Mouse (Mus musculus) embryonic facial prominence, embryonic 15.5 days (tissue): ENCODE measurements around the gene Olfr284. TPM values are rescaled to one million over a fixed set of nuclear protein-coding genes. Genes with fewer than 3 reads are reported as not detected.

Experiments
- ATAC-seq: fragments of 200-750 bp; cut with Nextera tagmentation; 2 replicates; pipeline ENCODE4 v1.8.0; 2017; ENCODE audit warnings: low read depth, moderate TSS enrichment; ENCODE audit not compliant: insufficient number of reproducible peaks, low FRiP score, low TSS enrichment
- H3K27ac ChIP-seq: fragments of 300-500 bp; sonication (generic); replicated peaks from 2 replicates; pipeline ENCODE4 v1.5.1; 2015; ENCODE audit warnings: mild to moderate bottlenecking, inconsistent platforms
- H3K27me3 ChIP-seq: fragments of 300-500 bp; sonication (generic); 2 replicates; pipeline ENCODE4 v1.6.1; 2015; ENCODE audit warnings: inconsistent platforms
- H3K36me3 ChIP-seq: fragments of 300-500 bp; sonication (generic); 2 replicates; pipeline ENCODE4 v1.6.1; 2015; ENCODE audit warnings: mild to moderate bottlenecking, inconsistent platforms
- H3K4me1 ChIP-seq: fragments of 300-500 bp; sonication (generic); 2 replicates; pipeline ENCODE4 v1.6.1; 2015; ENCODE audit warnings: inconsistent platforms
- H3K4me2 ChIP-seq: fragments of 300-500 bp; sonication (generic); replicated peaks from 2 replicates; pipeline ENCODE4 v1.6.1; 2015; ENCODE audit warnings: mild to moderate bottlenecking, inconsistent platforms
- H3K4me3 ChIP-seq: fragments of 300-500 bp; sonication (generic); replicated peaks from 2 replicates; pipeline ENCODE4 v1.5.1; 2015; ENCODE audit warnings: mild to moderate bottlenecking, inconsistent platforms
- H3K9ac ChIP-seq: fragments of 300-500 bp; sonication (generic); 2 replicates; pipeline ENCODE4 v1.6.1; 2015; ENCODE audit warnings: inconsistent platforms
- H3K9me3 ChIP-seq: fragments of 300-500 bp; sonication (generic); replicated peaks from 2 replicates; pipeline ENCODE4 v1.6.1; 2016; ENCODE audit warnings: inconsistent platforms
- WGBS: fragments of 180-500 bp; shearing (Covaris S2); methylation state at CpG from one replicate; pipeline ENCODE4 v1.1.7; 2015; 5-methylcytosine and 5-hydroxymethylcytosine counted together
- polyA plus RNA-seq: library from polyadenylated mRNA; unstranded; fragments of >200 nt; fragmentation: Nextera tagmentation; extraction: Ambion mirVana; gene quantifications from 2 replicates; pipeline ENCODE4 v1.2.1, GENCODE M21; 2015

Gene Olfr284
- 0.67 and 0.87 TPM in 2 replicates for polyA plus RNA-seq

DNA sequence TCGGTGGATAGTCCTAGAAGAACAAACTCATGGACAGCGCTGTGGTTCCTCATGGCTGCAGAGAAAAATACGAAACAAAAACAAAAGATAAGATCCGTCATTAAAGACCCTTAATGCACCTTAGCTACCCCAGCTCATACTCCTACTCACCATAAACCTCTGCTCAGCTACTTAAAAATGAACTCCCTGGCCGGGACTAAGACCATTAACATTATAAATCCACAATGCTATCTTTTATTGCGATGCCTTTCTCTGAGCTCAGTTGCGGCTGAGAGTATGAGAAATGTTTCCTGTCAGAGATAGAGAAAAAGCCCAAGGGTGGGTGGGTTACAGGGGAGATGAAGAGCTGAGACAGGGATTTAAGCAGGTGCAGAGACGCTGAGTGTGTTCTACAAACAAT lies at the start of gene Olfr284:
Gene Olfr284 (minus strand): TSS at position 101 of the 400 bp plus-strand sequence.
- no peak within 1 kb of the TSS for H3K27ac ChIP-seq
- H3K4me2 ChIP-seq, result no peak within 1 kb of the TSS
- ATAC-seq, result no peak
- H3K9ac ChIP-seq, result no peak within 1 kb of the TSS
- WGBS, result 87% methylated on average over 8 of the region's 8 CpGs
- H3K4me1 ChIP-seq, result no peaks in the 10 kb centered on the region
- H3K9me3 ChIP-seq, result no peaks in the 10 kb centered on the region
- no peaks in the 10 kb centered on the region for H3K27me3 ChIP-seq
- no peaks in the 10 kb centered on the region for H3K36me3 ChIP-seq
- no peak within 1 kb of the TSS for H3K4me3 ChIP-seq

DNA sequence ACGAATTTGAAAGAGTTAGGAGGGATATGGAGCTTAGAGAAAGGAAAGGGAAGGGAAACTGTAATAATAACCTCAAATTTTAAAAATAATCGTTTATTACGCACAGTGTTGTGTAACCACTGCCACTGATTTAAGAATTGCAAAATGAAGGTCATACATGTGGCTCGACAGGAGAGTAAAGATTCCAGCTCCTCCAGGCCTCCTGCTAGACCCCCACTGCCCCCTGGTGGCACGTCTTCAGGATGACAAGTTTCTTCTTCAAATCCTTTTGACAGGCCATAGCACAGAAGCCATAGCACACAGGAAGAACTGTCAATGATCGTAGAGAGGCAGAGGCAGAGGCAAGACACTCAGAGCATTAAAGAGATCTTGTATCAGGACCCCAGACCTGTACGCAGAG lies 49.0 kb upstream of the Olfr284 start:
- Histone ChIP-seq H3K4me2 (no peak overlapping the region), H3K27ac (no peak overlapping the region), H3K27me3 (no peaks in the 10 kb centered on the region), H3K4me3 (no peak overlapping the region), H3K9ac (no peak overlapping the region), H3K9me3 (no peaks in the 10 kb centered on the region), H3K36me3 (no peaks in the 10 kb centered on the region), H3K4me1 (no peaks in the 10 kb centered on the region)
- WGBS, result 27% methylated on average over 7 of the region's 7 CpGs
- ATAC-seq, result no peak

DNA sequence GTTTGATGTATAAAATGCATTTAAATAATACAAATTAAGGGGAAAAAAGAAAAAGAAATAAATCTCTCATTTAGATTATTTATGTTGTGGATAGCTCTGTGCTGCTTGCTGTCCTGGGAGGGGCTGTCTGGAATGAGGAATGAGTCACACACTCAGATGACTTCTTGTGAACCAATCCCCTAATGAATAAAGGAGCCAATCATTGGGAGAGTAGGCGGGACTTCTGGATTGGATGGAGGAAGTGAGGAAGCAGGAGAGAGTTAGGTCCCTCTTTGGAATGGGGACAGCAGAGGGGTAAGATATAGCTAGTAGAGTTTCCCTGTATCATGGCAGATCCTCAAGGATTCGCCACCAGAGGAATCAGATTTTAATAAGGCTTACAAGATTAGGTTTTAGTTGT lies 46.8 kb upstream of the Olfr284 start:
- Histone ChIP-seq H3K4me2 (no peak overlapping the region), H3K36me3 (no peaks in the 10 kb centered on the region), H3K27ac (no peak overlapping the region), H3K4me1 (no peaks in the 10 kb centered on the region), H3K9me3 (no peaks in the 10 kb centered on the region), H3K4me3 (no peak overlapping the region), H3K27me3 (no peaks in the 10 kb centered on the region), H3K9ac (no peak overlapping the region)
- 71% methylated on average over 2 of the region's 2 CpGs for WGBS
- ATAC-seq, result no peak

DNA sequence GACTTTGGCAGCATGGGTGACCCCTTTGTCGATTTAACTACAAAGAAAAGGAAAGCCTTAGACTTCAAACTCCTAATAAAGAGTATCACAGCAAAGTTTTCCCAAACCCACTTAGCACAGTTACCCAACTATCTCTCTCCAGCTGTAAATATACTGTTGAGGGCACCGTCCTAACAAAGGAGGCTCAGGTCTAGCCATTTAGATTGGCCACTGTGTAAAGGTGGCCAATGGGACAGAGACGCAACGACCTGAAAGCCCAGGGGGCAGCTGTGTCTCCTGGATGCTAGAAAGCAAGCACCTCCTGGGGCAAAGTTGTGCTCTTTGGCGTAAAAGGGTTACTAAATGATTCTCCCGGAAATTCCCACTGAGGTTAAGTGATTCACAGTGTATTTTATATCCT lies 40.1 kb upstream of the Olfr284 start, which contains the start of gene Olfr283:
Gene Olfr283 (minus strand): TSS at position 101 of the 400 bp plus-strand sequence.
- Histone ChIP-seq H3K4me2 (no peak within 1 kb of the TSS), H3K36me3 (no peaks in the 10 kb centered on the region), H3K4me3 (no peak within 1 kb of the TSS), H3K9ac (no peak within 1 kb of the TSS), H3K27me3 (no peaks in the 10 kb centered on the region), H3K4me1 (no peaks in the 10 kb centered on the region), H3K9me3 (no peaks in the 10 kb centered on the region), H3K27ac (no peak within 1 kb of the TSS)
- ATAC-seq, result no peak
- 80% methylated on average over 6 of the region's 6 CpGs for WGBS

DNA sequence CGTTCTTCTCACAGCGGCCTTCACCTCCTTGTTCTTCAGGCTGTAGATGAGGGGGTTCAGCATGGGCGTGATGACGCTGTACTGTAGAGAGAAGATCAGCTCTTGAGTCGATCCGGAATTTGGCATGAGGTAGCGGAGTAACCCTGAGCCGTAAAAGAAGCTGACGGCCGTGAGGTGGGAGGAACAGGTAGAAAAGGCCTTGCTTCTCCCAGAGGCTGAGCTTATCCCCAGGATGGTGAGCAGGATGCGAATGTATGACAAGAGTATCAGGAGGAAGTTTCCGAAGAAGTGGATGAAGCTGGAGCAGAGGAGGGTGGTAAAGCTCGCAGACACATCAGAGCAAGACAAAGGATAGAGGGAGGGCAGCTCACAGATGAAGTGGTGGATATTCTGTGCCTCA lies 37.4 kb upstream of the Olfr284 start:
- Histone ChIP-seq H3K4me3 (no peak overlapping the region), H3K27ac (no peak overlapping the region), H3K27me3 (no peaks in the 10 kb centered on the region), H3K9me3 (no peaks in the 10 kb centered on the region), H3K4me1 (no peaks in the 10 kb centered on the region), H3K9ac (no peak overlapping the region), H3K4me2 (no peak overlapping the region), H3K36me3 (no peaks in the 10 kb centered on the region)
- 91% methylated on average over 13 of the region's 13 CpGs for WGBS
- no peak for ATAC-seq

DNA sequence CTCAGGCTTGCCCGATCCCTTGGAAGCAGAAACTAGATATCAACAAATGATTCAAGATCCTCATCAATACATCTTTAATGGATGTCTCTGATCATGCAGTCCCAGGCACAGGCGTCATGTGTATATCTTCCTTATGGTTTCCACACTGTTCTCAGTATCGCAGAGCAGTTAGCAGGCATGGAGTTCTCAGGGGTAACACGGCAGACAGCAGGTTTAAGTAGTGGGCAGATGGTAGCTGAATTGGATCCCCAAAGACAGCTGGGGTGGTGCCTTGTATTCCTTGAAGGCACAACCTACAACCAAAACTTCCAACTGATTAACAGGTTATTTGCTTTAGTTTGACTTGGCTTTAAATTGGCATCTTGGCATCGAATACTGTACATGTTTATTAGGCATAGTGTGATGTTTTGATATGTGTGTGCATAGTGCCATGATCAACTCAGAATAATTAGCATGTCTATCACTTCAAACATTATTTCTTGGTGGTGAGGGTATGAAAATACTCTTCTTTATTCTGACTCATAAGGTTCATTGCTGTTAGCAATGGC lies 23.5 kb downstream of the Olfr284 start, which contains the start of gene Olfr285:
Gene Olfr285 (minus strand): TSS at position 177 of the 548 bp plus-strand sequence.
- no peaks in the 10 kb centered on the region for H3K9me3 ChIP-seq

DNA sequence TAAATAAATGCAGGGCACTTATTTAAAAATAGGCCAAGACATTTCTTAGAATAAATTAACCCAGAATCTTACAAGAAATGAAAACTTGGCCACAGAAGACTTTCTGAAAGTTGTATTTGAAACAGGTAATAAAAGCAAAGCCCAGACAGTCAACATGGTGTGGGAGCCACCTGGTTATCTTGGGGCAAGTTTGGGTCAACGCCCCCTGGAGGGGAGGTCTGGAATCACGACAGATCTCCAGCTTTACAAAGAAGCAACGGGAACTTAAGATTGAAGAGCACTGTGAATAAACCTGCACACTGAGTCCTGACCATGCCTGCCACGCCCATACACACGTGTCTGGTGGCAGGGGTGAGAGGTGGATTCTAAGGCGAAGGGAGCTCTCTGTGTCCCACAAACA lies 25.1 kb downstream of the Olfr284 start:
- no peak overlapping the region for H3K4me2 ChIP-seq
- no peaks in the 10 kb centered on the region for H3K9me3 ChIP-seq
- no peaks in the 10 kb centered on the region for H3K36me3 ChIP-seq
- H3K27me3 ChIP-seq, result no peaks in the 10 kb centered on the region
- H3K4me1 ChIP-seq, result no peaks in the 10 kb centered on the region
- H3K9ac ChIP-seq, result no peak overlapping the region
- no peak overlapping the region for H3K27ac ChIP-seq
- no peak overlapping the region for H3K4me3 ChIP-seq
- no peak for ATAC-seq
- WGBS, result 42% methylated on average over 6 of the region's 6 CpGs

More for the DNA sequence above, 23.5 kb downstream of the Olfr284 start, which contains the start of gene Olfr285:
- no peak for ATAC-seq
- WGBS, result 86% methylated on average over 5 of the region's 5 CpGs
- no peak within 1 kb of the TSS for H3K4me3 ChIP-seq
- H3K27ac ChIP-seq, result no peak within 1 kb of the TSS
- H3K36me3 ChIP-seq, result no peaks in the 10 kb centered on the region
- no peaks in the 10 kb centered on the region for H3K27me3 ChIP-seq
- no peaks in the 10 kb centered on the region for H3K4me1 ChIP-seq
- H3K9ac ChIP-seq, result no peak within 1 kb of the TSS
- H3K4me2 ChIP-seq, result no peak within 1 kb of the TSS

DNA sequence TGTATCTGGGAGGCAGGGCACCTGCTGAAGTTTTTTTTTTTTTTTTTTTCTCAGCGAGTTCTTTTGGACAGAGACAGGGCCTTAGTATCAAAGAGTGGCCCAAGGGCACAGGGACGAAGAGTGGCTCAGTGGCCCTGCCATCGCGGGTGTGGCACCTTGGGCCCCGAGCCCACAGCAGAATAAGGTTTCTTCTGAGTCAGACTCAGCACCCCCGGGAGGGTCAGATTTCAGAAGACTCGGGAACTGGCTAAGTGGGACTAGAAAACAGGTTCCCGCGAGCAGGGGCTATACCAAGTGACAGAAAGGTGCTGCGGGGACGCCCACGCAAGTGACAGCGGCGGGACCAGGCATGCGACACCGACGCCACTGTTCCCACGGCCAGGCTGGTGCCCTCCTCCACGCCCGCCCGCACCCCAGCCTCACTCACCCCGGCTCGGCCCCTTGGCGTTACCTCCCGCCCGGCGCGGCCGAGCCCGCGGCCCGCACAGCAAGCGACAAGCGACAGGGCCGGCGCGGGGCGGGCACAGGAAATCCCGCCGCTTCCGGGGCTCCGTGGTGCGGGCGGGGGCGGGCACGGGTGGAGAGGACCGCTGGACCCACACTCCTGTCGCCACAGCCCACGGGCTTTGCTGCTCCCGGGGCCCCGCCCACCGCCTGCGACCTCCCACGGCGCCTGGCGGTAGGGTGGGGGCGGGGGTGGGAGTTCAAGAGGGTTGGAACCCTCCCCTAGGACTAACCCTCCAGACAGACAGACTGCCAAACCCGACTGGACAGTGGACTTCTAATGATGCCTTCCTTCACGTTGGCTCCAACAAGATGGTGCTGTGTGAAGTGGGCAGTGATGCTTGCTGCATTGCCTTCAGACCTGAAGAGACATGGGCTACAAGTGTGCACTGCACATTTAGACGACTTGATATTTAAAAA lies 44.9 kb downstream of the Olfr284 start, which contains the start of gene Zfp641:
Gene Zfp641 (minus strand): TSS at position 534 of the 924 bp plus-strand sequence.
- WGBS, result 1% methylated on average over 59 of the region's 60 CpGs
- no peaks in the 10 kb centered on the region for H3K36me3 ChIP-seq
- H3K4me3 ChIP-seq, result peak within 1 kb of the TSS; percentile 62
- H3K9ac ChIP-seq, result peak within 1 kb of the TSS; percentile 57
- H3K4me2 ChIP-seq, result peak within 1 kb of the TSS; percentile 95
- H3K9me3 ChIP-seq, result no peaks in the 10 kb centered on the region
- no peaks in the 10 kb centered on the region for H3K27me3 ChIP-seq
- ATAC-seq, result 0 out of 2 replicates have a peak, but pooled peaks have one; percentile 47
- no peak within 1 kb of the TSS for H3K27ac ChIP-seq
- 0 out of 2 replicates have a peak, but pooled peaks cover 4% of the 10 kb centered on the region for H3K4me1 ChIP-seq

DNA sequence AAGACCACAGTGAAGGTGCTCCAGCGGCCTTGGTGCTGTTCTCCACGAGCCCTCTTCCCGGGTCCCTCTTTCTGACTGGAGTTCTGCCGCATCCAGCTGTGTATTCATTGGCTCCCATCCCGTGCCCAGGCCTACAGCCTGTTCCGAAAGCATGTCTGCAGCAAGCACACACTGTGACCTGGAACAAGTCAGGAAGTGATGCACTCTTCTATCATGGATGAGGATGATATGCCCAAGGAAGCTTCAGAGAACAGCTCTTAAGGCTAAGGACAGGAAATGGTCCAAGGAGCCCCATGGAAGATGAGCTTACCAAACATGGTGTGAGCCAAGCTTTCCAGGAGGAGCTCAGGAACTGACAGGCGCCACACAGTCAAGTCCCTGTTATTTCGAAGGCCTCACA lies 47.1 kb downstream of the Olfr284 start:
- H3K4me1 ChIP-seq, result 0 out of 2 replicates have a peak, but pooled peaks cover 4% of the 10 kb centered on the region
- 93% methylated on average over 8 of the region's 8 CpGs for WGBS
- H3K9me3 ChIP-seq, result no peaks in the 10 kb centered on the region
- no peak overlapping the region for H3K4me3 ChIP-seq
- H3K4me2 ChIP-seq, result no peak overlapping the region
- no peaks in the 10 kb centered on the region for H3K27me3 ChIP-seq
- no peak for ATAC-seq
- H3K9ac ChIP-seq, result no peak overlapping the region
- H3K36me3 ChIP-seq, result no peaks in the 10 kb centered on the region
- no peak overlapping the region for H3K27ac ChIP-seq
